28 mouse cellular contexts compared by ENCODE assay signal in genomic region chr2:117040211-117040610, GRCm38 (mm10).
DNase-seq lines count a peak whose midpoint lies in the region; ATAC-seq lines count a peak whose summit lies in the region.
"Had no signal": no experiment of that assay in that cellular context is flagged by ENCODE, and none has a peak within 500 bp of the region (broad histone marks: within the 10 kb centered on the region; RNA-seq: fewer than 3 reads in every experiment).

No protein-coding gene starts in this region.

- H3K4me2 ChIP-seq in hindbrain, embryonic 12.5 days (replicated peaks), result no peak overlapping the region
- H3K4me2 ChIP-seq in midbrain, embryonic 14.5 days (ENCODE audit: low read length), result no peak overlapping the region
- no peak overlapping the region for H3K4me2 ChIP-seq in midbrain, embryonic 15.5 days
- no peak overlapping the region for H3K4me2 ChIP-seq in kidney, embryonic 15.5 days
- H3K4me2 ChIP-seq: embryonic facial prominence, embryonic 15.5 days; forebrain, embryonic 12.5 days; hindbrain, embryonic 15.5 days; liver, embryonic 12.5 days; neural tube, embryonic 15.5 days had no signal

- H3K9ac ChIP-seq in hindbrain, embryonic 12.5 days, result no peak overlapping the region
- no peak overlapping the region for H3K9ac ChIP-seq in midbrain, embryonic 14.5 days (replicated peaks; ENCODE audit: low read length)
- H3K9ac ChIP-seq in midbrain, embryonic 15.5 days, result no peak overlapping the region
- no peak overlapping the region for H3K9ac ChIP-seq in kidney, embryonic 15.5 days
- H3K9ac ChIP-seq: embryonic facial prominence, embryonic 15.5 days; forebrain, embryonic 12.5 days; forebrain, postnatal 0 days; hindbrain, embryonic 15.5 days; liver, embryonic 12.5 days; liver, postnatal 0 days; neural tube, embryonic 15.5 days had no signal

- H3K27me3 ChIP-seq in hindbrain, embryonic 10.5 days (ENCODE audit: insufficient read depth, poor library complexity, severe bottlenecking), result no peaks in the 10 kb centered on the region
- no peaks in the 10 kb centered on the region for H3K27me3 ChIP-seq in hindbrain, embryonic 12.5 days
- no peaks in the 10 kb centered on the region for H3K27me3 ChIP-seq in midbrain, embryonic 14.5 days (ENCODE audit: control insufficient read depth, insufficient read depth, low read length)
- no peaks in the 10 kb centered on the region for H3K27me3 ChIP-seq in midbrain, embryonic 15.5 days (replicated peaks)
- H3K27me3 ChIP-seq in kidney, embryonic 15.5 days, result no peaks in the 10 kb centered on the region
- H3K27me3 ChIP-seq: embryonic facial prominence, embryonic 15.5 days; forebrain, embryonic 12.5 days; hindbrain, embryonic 15.5 days; liver, embryonic 12.5 days; neural tube, embryonic 15.5 days had no signal

- no peak for ATAC-seq in hindbrain, embryonic 12.5 days (ENCODE audit: low FRiP score)
- ATAC-seq in midbrain, embryonic 14.5 days (ENCODE audit: low FRiP score, low TSS enrichment), result no peak
- ATAC-seq in midbrain, embryonic 15.5 days (replicated peaks), result no peak
- ATAC-seq in kidney, embryonic 15.5 days (replicated peaks; ENCODE audit: low FRiP score), result no peak
- ATAC-seq: CD4-positive, CD25-positive, alpha-beta regulatory T cell, adult 4 months; forebrain, postnatal 0 days; liver, embryonic 12.5 days; liver, postnatal 0 days had no signal

- no peak overlapping the region for H3K4me3 ChIP-seq in hindbrain, embryonic 10.5 days
- H3K4me3 ChIP-seq in hindbrain, embryonic 12.5 days, result no peak overlapping the region
- H3K4me3 ChIP-seq in midbrain, embryonic 14.5 days (replicated peaks; ENCODE audit: low read depth, low read length), result no peak overlapping the region
- H3K4me3 ChIP-seq in midbrain, embryonic 15.5 days, result no peak overlapping the region
- H3K4me3 ChIP-seq in kidney, embryonic 15.5 days (replicated peaks), result no peak overlapping the region
- H3K4me3 ChIP-seq: embryonic facial prominence, embryonic 15.5 days; forebrain, embryonic 12.5 days; hindbrain, embryonic 15.5 days; liver, embryonic 12.5 days; neural tube, embryonic 15.5 days had no signal

- peaks cover 22% of the 10 kb centered on the region for H3K4me1 ChIP-seq in hindbrain, embryonic 10.5 days (replicated peaks)
- H3K4me1 ChIP-seq in hindbrain, embryonic 12.5 days, result peaks cover 3% of the 10 kb centered on the region
- no peaks in the 10 kb centered on the region for H3K4me1 ChIP-seq in midbrain, embryonic 14.5 days (ENCODE audit: control insufficient read depth, insufficient read depth, low read length)
- H3K4me1 ChIP-seq in midbrain, embryonic 15.5 days, result no peaks in the 10 kb centered on the region
- H3K4me1 ChIP-seq in kidney, embryonic 15.5 days, result peaks cover 11% of the 10 kb centered on the region
- H3K4me1 ChIP-seq: hindbrain, embryonic 15.5 days; liver, embryonic 12.5 days; neural tube, embryonic 15.5 days had no signal

- H3K36me3 ChIP-seq in hindbrain, embryonic 10.5 days, result no peaks in the 10 kb centered on the region
- no peaks in the 10 kb centered on the region for H3K36me3 ChIP-seq in hindbrain, embryonic 12.5 days
- H3K36me3 ChIP-seq in midbrain, embryonic 14.5 days (ENCODE audit: control insufficient read depth, insufficient read depth, low read length), result no peaks in the 10 kb centered on the region
- H3K36me3 ChIP-seq in midbrain, embryonic 15.5 days (replicated peaks), result no peaks in the 10 kb centered on the region
- no peaks in the 10 kb centered on the region for H3K36me3 ChIP-seq in kidney, embryonic 15.5 days
- H3K36me3 ChIP-seq: embryonic facial prominence, embryonic 15.5 days; forebrain, embryonic 12.5 days; hindbrain, embryonic 15.5 days; liver, embryonic 12.5 days; neural tube, embryonic 15.5 days had no signal

- no peak for DNase-seq in hindbrain, embryonic 10.5 days (ENCODE audit: low spot score)
- DNase-seq in midbrain, embryonic 14.5 days, result peak; percentile 26
- peak; percentile 59 for DNase-seq in embryo, embryonic 10.5 days (ENCODE audit: low spot score)
- no peak for DNase-seq in T-cell, adult 2 months (ENCODE audit: low spot score)
- DNase-seq: adrenal gland, postnatal 25 days; cerebellum, adult 2 months; cerebellum, postnatal 14 days; forebrain, postnatal 0 days; heart, postnatal 36 days; kidney, adult 18-20 months; kidney, postnatal 10 days; layer of hippocampus, postnatal 36 days; left cerebral cortex, postnatal 4 days; liver, postnatal 0 days; lung, postnatal 36 days; right cerebral cortex, postnatal 4 days; thymus, adult 18-20 months; thymus, postnatal 36 days had no signal

- 14% methylated on average over 3 of the region's 3 CpGs for WGBS in hindbrain, embryonic 10.5 days
- 18% methylated on average over 3 of the region's 3 CpGs for WGBS in hindbrain, embryonic 12.5 days
- 24% methylated on average over 3 of the region's 3 CpGs for WGBS in midbrain, embryonic 14.5 days
- 29% methylated on average over 3 of the region's 3 CpGs for WGBS in midbrain, embryonic 15.5 days
- 25% methylated on average over 3 of the region's 3 CpGs for WGBS in kidney, embryonic 15.5 days

- no peaks in the 10 kb centered on the region for H3K9me3 ChIP-seq in hindbrain, embryonic 10.5 days
- no peaks in the 10 kb centered on the region for H3K9me3 ChIP-seq in hindbrain, embryonic 12.5 days (replicated peaks)
- no peaks in the 10 kb centered on the region for H3K9me3 ChIP-seq in midbrain, embryonic 14.5 days (ENCODE audit: control insufficient read depth, low read length)
- no peaks in the 10 kb centered on the region for H3K9me3 ChIP-seq in midbrain, embryonic 15.5 days
- no peaks in the 10 kb centered on the region for H3K9me3 ChIP-seq in kidney, embryonic 15.5 days (replicated peaks)
- H3K9me3 ChIP-seq: embryonic facial prominence, embryonic 15.5 days; forebrain, embryonic 12.5 days; hindbrain, embryonic 15.5 days; liver, embryonic 12.5 days; neural tube, embryonic 15.5 days had no signal

- peak overlapping the region; percentile 14; the same call in 1 of the 2 replicates for H3K27ac ChIP-seq in hindbrain, embryonic 10.5 days
- no peak overlapping the region for H3K27ac ChIP-seq in hindbrain, embryonic 12.5 days
- no peak overlapping the region for H3K27ac ChIP-seq in midbrain, embryonic 14.5 days (replicated peaks; ENCODE audit: low read depth, low read length)
- no peak overlapping the region for H3K27ac ChIP-seq in midbrain, embryonic 15.5 days
- H3K27ac ChIP-seq in kidney, embryonic 15.5 days, result no peak overlapping the region
- H3K27ac ChIP-seq: embryonic facial prominence, embryonic 15.5 days; forebrain, embryonic 12.5 days; hindbrain, embryonic 15.5 days; liver, embryonic 12.5 days; neural tube, embryonic 15.5 days; stomach, postnatal 0 days had no signal

Comparison
In these comparisons a context has a peak if more than half of its experiments do, and no peak if none do; other contexts are left out.
1. DNase-seq: peak in midbrain, embryonic 14.5 days (single experiment) and embryo, embryonic 10.5 days (single experiment); none in hindbrain, embryonic 10.5 days (single experiment) and T-cell, adult 2 months (single experiment).